Mouse (Mus musculus): ENCODE measurements at regions not wholly inside any gene's neighbourhood (a gene's known extent, or its start where the extent isn't known, plus 50 kb on each side); places are given as distances from the start of the nearest gene placed in this dataset.
A peak's percentile ranks its signal among the peaks of the same experiment; 100 is the strongest.

- DNase-seq (ENCODE audit: low read depth, low spot score) = peak; percentile 89
Measured at GRCm38 (mm10) chr16:87069294-87069693, 284.7 kb upstream of the N6amt1 start.

- DNase-seq (ENCODE audit: low read depth, low spot score) = peak; percentile 69
Measured at GRCm38 (mm10) chr16:87067981-87068380, 286.0 kb upstream of the N6amt1 start.

DNA sequence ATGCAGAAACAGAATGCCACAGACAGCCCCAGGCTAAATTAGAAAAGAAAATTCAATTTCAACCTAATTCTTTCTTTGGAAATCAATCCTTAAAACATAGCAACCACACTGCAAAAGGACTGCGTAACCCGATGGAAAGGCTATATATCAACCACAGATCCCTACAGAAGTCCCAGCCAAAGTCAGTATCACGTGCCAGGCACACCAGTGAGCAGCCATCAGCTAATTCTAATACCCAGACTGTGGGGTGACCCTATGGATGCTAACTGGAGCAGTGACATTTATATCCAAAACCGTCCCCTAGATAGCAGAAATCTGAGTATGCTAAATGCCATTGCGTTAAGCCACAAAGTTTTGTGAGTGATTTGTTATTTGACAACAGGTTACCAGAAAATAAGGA lies 286.5 kb upstream of the N6amt1 start:
- DNase-seq (ENCODE audit: low read depth, low spot score) = no peak

DNA sequence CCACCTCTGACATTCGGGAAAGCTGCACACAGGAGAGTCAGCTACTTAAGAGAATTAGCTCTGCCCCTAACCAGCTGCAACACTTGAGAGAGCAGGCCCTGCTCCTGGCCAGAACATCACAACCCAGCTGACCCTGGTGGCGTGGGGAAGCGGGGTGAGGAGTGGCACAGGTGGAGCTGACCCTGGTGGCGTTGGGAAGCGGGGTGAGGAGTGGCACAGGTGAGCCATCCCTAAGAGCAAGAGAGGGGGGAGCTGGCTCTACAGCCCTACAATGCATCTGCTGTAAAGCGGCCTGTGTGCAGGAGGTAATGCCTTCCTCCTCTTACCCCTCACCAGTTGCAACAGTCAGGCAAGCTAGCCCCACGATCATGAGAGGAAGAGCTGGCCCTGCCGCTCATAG lies 293.5 kb upstream of the N6amt1 start:
- no peak for DNase-seq (ENCODE audit: low read depth, low spot score)

GRCm38 (mm10) chr16:87049741-87050383 lies 304.1 kb upstream of the N6amt1 start:
- no peak for DNase-seq (ENCODE audit: low read depth, low spot score)

- no peak for DNase-seq (ENCODE audit: low read depth, low spot score)
Measured at GRCm38 (mm10) chr16:87044773-87045561, 309.0 kb upstream of the N6amt1 start.

- no peak for DNase-seq (ENCODE audit: low read depth, low spot score)
Measured at GRCm38 (mm10) chr16:87043689-87044088, 310.3 kb upstream of the N6amt1 start.

DNA sequence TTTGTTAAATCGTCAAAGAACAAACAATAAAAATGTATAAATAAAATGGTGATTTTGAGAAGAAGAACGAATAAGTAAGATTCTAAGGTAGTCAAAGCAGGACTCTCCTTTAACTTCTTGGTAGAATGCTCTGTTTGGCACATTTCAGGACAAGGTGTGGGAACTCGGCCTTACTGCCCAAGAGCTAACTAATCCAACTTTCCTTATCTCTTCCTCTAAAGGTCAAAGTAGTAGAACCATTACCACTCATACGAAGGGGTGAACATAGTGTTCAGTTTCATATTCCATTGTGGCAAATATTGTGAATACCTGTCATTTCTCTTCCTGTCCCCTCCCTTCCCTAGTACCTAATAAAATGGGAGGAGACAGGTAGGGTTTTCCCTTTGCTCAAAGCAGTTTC lies 313.6 kb upstream of the N6amt1 start:
- no peak for DNase-seq (ENCODE audit: low read depth, low spot score)

DNA sequence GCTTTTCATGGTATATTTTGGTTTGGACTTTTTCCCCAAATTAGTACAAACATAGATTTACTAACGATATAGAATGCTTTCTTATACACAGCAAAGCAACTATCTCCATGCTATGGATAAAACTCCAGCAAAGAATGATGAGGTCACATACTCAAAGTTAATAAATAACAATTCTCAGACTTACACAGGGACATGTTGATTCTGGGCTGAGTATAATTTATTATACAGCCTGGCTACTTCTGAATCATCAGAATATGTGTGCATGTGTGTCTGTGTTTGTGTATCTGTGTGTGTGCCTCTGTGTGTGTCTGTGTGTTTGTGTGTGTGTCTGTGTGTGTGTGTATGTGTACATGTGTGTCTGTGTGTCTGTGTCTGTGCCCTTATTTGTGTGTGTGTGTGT lies 314.1 kb upstream of the N6amt1 start:
- no peak for DNase-seq (ENCODE audit: low read depth, low spot score)

- DNase-seq (ENCODE audit: low read depth, low spot score) = no peak
Measured at GRCm38 (mm10) chr16:87037061-87037460, 316.9 kb upstream of the N6amt1 start.

DNA sequence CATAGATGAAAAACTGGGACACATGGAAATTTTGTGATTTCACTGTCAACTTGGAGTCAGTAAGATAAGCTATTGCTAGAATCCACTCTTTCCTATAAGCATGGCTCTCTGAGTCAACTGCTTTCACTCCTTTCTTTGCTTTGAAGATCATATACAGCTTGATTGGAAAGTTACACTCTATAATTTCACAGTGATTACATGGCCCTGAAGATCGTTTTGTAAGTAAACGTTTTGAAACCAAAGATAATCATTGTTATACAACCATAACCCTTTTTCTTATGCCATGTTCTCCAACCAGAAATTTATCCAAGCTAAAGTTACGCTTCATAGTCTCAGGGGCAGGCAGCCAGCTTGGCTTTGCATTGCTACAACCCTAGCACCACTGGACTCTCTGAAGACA lies 322.1 kb upstream of the N6amt1 start:
- no peak for DNase-seq (ENCODE audit: low read depth, low spot score)

GRCm38 (mm10) chr16:87028516-87029145 lies 325.4 kb upstream of the N6amt1 start:
- no peak for DNase-seq (ENCODE audit: low read depth, low spot score)

GRCm38 (mm10) chr16:87027621-87028020 lies 326.4 kb upstream of the N6amt1 start:
- DNase-seq (ENCODE audit: low read depth, low spot score) = no peak

- no peak for DNase-seq (ENCODE audit: low read depth, low spot score)
Measured at GRCm38 (mm10) chr16:87022041-87022440, 331.9 kb upstream of the N6amt1 start.

- DNase-seq (ENCODE audit: low read depth, low spot score) = no peak
Measured at GRCm38 (mm10) chr16:87017107-87017670, 336.8 kb upstream of the N6amt1 start.

- DNase-seq (ENCODE audit: low read depth, low spot score) = peak; percentile 3
Measured at GRCm38 (mm10) chr16:87001579-87001978, 352.4 kb upstream of the N6amt1 start.

- no peak for DNase-seq (ENCODE audit: low read depth, low spot score)
Measured at GRCm38 (mm10) chr16:87001135-87001534, 352.9 kb upstream of the N6amt1 start.

DNA sequence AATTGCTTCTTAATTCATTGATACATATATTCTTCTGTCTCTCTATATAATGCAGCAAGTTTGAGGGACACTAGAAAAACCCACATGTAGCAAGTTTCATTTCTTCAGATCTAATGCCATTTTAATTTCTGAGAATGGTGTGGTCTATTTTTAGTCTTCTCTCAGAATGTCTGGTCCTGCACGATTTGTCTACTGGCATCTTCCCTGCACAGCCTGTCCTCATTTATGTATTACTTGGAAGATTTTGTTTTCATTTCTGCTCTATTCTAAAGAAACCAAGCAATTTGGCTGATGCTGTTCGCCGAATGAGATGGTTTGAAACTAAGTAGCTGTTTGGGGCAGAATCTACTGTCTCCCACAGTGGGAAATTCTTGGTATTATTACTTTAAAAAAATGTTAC lies 382.3 kb upstream of the N6amt1 start:
- DNase-seq (ENCODE audit: low read depth, low spot score) = no peak

GRCm38 (mm10) chr16:86949681-86950080 lies 404.3 kb upstream of the N6amt1 start:
- peak; percentile 57 for DNase-seq (ENCODE audit: low read depth, low spot score)

DNA sequence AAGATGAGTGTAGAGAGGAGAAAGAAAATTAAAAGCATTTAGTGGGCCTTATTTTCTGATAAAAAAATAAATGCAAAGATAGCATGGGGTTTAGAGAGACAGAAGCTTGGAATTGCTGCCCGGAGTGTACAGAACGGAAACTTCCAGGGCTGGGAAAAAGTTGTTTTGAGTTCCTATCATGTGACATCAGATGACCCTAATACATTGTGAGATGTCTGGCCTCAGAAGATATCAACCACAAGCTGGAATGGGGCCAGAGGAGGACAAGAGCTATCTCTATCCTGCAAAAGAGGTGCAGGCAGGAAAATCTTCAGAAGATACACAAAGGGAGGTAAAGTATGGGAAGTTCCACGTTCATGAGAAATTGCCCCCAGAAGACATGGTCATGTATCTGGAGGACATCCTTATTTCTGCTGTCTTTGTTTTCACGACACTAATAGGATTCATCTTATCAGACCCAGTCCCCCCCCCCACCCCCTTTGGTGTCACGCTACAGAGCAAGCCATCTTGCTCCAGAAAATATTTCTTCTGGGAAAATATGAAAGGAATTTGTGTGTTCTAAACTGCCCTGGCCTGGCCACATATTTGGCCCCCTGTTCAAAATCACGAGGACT lies 408.3 kb upstream of the N6amt1 start:
- no peak for DNase-seq (ENCODE audit: low read depth, low spot score)

- DNase-seq (ENCODE audit: low read depth, low spot score) = no peak
Measured at GRCm38 (mm10) chr16:86945058-86945457, 408.9 kb upstream of the N6amt1 start.

DNA sequence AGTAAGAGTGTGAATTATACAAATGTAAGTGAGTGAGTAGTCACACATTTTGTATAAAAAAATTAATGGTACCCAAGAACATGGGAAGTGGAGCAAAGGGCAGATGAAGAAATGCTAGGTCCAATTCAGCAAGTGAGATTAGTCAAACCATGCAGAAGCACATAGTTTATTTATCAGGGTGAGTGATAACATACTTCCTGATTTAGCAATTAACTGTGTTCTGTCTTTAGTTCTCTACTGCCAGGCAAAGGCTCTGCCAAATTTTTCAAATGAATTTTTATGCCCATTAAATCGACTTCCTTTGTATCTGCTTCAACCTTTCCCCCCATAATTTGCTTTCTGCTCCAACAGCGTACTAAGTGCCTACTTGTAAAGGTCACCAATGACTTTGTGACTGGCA lies 419.0 kb upstream of the N6amt1 start:
- DNase-seq (ENCODE audit: low read depth, low spot score) = no peak
